Mouse (Mus musculus): ENCODE data around the gene Ptprr. TPM values are rescaled to one million over a fixed set of nuclear protein-coding genes. Genes with fewer than 3 reads are reported as not detected.
A peak's percentile ranks its signal among the peaks of the same experiment; 100 is the strongest.

Gene Ptprr
- polyA plus RNA-seq, 1 experiment from 2014 or later = 6.5 TPM

DNA sequence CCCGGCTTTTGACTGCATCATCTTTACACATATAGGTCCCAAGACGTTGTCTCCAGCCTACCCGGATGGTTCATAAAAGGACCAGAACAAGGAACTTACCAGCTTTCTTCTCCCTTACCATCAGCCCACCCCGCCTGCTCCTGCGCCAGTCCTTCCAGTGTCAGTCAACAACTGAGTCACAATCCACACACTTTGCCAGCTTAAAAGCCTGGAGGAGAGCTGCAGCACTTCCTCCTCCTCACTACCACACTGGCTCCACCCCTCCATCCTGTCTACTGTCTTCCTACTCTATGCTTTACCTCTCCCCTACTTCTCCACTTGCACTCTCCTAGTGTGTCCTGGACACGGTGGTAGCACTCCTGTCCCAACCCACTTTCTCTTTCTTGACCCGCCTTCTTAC is 80.5 kb downstream of the Ptprr start:
- DNase-seq (ENCODE audit: low spot score) (no peak), ATAC-seq (ENCODE audit: low read depth) (no peak)
- Histone ChIP-seq H3K27me3 (replicated peaks; ENCODE audit: control insufficient read depth, insufficient read depth, low read length) (no peaks in the 10 kb centered on the region), H3K4me3 (ENCODE audit: low read depth, low read length) (no peak overlapping the region), H3K9me3 (ENCODE audit: control insufficient read depth, low read length) (no peaks in the 10 kb centered on the region), H3K36me3 (ENCODE audit: control insufficient read depth, insufficient read depth, low read length) (no peaks in the 10 kb centered on the region), H3K4me2 (ENCODE audit: low read depth, low read length) (no peak overlapping the region), H3K4me1 (ENCODE audit: control insufficient read depth, insufficient read depth, low read length) (no peaks in the 10 kb centered on the region), H3K27ac (replicated peaks; ENCODE audit: low read depth, low read length) (no peak overlapping the region), H3K9ac (ENCODE audit: low read depth, low read length) (no peak overlapping the region)
- WGBS = 86% methylated on average over 7 of the region's 7 CpGs

GRCm38 (mm10) chr10:116108176-116108575 is 90.2 kb downstream of the Ptprr start:
- no peak; the same call in 1 of the 2 replicates for ATAC-seq (ENCODE audit: low read depth)
- H3K4me1 ChIP-seq (ENCODE audit: control insufficient read depth, insufficient read depth, low read length) = no peaks in the 10 kb centered on the region

DNA sequence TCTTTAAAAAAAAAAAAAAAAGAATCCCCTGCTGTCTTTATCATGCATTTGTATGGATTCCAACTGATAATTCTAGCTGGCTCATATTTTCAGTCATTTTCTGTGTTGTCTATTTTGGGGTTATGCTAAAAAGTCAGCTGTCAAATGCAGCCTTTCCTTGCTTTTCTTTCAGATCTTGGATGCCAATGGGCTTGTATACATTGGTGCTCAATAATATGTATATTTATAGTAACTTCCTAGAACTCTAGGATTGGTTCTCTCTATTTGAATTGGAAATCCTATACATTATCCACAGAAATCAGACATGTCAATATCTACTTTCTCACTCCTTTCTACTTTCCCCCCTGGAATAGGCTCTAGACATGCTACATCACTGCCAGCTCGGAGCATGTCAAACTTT is 90.7 kb downstream of the Ptprr start:
- H3K4me1 ChIP-seq (ENCODE audit: control insufficient read depth, insufficient read depth, low read length) = no peaks in the 10 kb centered on the region
- H3K27me3 ChIP-seq (replicated peaks; ENCODE audit: control insufficient read depth, insufficient read depth, low read length) = no peaks in the 10 kb centered on the region
- ATAC-seq (ENCODE audit: low read depth) (no peak), DNase-seq (ENCODE audit: low spot score) (no peak)
- H3K9ac ChIP-seq (ENCODE audit: low read depth, low read length) = no peak overlapping the region
- H3K27ac ChIP-seq (replicated peaks; ENCODE audit: low read depth, low read length) = no peak overlapping the region
- H3K4me2 ChIP-seq (ENCODE audit: low read depth, low read length) = no peak overlapping the region
- WGBS = 82% methylated on average over 1 of the region's 1 CpGs
- no peak overlapping the region for H3K4me3 ChIP-seq (ENCODE audit: low read depth, low read length)
- H3K9me3 ChIP-seq (ENCODE audit: control insufficient read depth, low read length) = no peaks in the 10 kb centered on the region; the same call in 1 of the 2 replicates
- H3K36me3 ChIP-seq (ENCODE audit: control insufficient read depth, insufficient read depth, low read length) = no peaks in the 10 kb centered on the region

More at GRCm38 (mm10) chr10:116108176-116108575, 90.2 kb downstream of the Ptprr start:
- Histone ChIP-seq H3K27ac (replicated peaks; ENCODE audit: low read depth, low read length) (no peak overlapping the region; the same call in 1 of the 2 replicates), H3K27me3 (replicated peaks; ENCODE audit: control insufficient read depth, insufficient read depth, low read length) (no peaks in the 10 kb centered on the region), H3K36me3 (ENCODE audit: control insufficient read depth, insufficient read depth, low read length) (no peaks in the 10 kb centered on the region), H3K9ac (ENCODE audit: low read depth, low read length) (no peak overlapping the region), H3K4me2 (ENCODE audit: low read depth, low read length) (0 out of 2 replicates have a peak overlapping the region, but pooled peaks have one; percentile 10), H3K4me3 (ENCODE audit: low read depth, low read length) (no peak overlapping the region), H3K9me3 (ENCODE audit: control insufficient read depth, low read length) (no peaks in the 10 kb centered on the region; the same call in 1 of the 2 replicates)
- 41% methylated on average over 4 of the region's 4 CpGs for WGBS
- DNase-seq (ENCODE audit: low spot score) = peak; percentile 85

GRCm38 (mm10) chr10:116112868-116113267 is 94.9 kb downstream of the Ptprr start:
- H3K27ac ChIP-seq (replicated peaks; ENCODE audit: low read depth, low read length) = no peak overlapping the region

GRCm38 (mm10) chr10:116113867-116114474 is 96.0 kb downstream of the Ptprr start, which contains the start of gene 4933416C03Rik:
Gene 4933416C03Rik, minus strand, starts transcription at chr10:116113917.
- Histone ChIP-seq H3K36me3 (ENCODE audit: control insufficient read depth, insufficient read depth, low read length) (no peaks in the 10 kb centered on the region), H3K4me3 (ENCODE audit: low read depth, low read length) (no peak within 1 kb of the TSS), H3K9me3 (ENCODE audit: control insufficient read depth, low read length) (no peaks in the 10 kb centered on the region; the same call in 1 of the 2 replicates), H3K27me3 (replicated peaks; ENCODE audit: control insufficient read depth, insufficient read depth, low read length) (no peaks in the 10 kb centered on the region), H3K4me2 (ENCODE audit: low read depth, low read length) (no peak within 1 kb of the TSS), H3K4me1 (ENCODE audit: control insufficient read depth, insufficient read depth, low read length) (no peaks in the 10 kb centered on the region), H3K27ac (replicated peaks; ENCODE audit: low read depth, low read length) (no peak within 1 kb of the TSS), H3K9ac (ENCODE audit: low read depth, low read length) (no peak within 1 kb of the TSS)
- 95% methylated on average over 39 of the region's 39 CpGs for WGBS
- no peak for ATAC-seq (ENCODE audit: low read depth)
- DNase-seq (ENCODE audit: low spot score) = no peak

More at GRCm38 (mm10) chr10:116112868-116113267, 94.9 kb downstream of the Ptprr start:
- Histone ChIP-seq H3K9ac (ENCODE audit: low read depth, low read length) (no peak overlapping the region), H3K4me2 (ENCODE audit: low read depth, low read length) (no peak overlapping the region), H3K9me3 (ENCODE audit: control insufficient read depth, low read length) (no peaks in the 10 kb centered on the region; the same call in 1 of the 2 replicates), H3K4me1 (ENCODE audit: control insufficient read depth, insufficient read depth, low read length) (no peaks in the 10 kb centered on the region), H3K4me3 (ENCODE audit: low read depth, low read length) (no peak overlapping the region), H3K36me3 (ENCODE audit: control insufficient read depth, insufficient read depth, low read length) (no peaks in the 10 kb centered on the region), H3K27me3 (replicated peaks; ENCODE audit: control insufficient read depth, insufficient read depth, low read length) (no peaks in the 10 kb centered on the region)
- ATAC-seq (ENCODE audit: low read depth) = no peak
- WGBS = 96% methylated on average over 11 of the region's 11 CpGs
- no peak for DNase-seq (ENCODE audit: low spot score)

DNA sequence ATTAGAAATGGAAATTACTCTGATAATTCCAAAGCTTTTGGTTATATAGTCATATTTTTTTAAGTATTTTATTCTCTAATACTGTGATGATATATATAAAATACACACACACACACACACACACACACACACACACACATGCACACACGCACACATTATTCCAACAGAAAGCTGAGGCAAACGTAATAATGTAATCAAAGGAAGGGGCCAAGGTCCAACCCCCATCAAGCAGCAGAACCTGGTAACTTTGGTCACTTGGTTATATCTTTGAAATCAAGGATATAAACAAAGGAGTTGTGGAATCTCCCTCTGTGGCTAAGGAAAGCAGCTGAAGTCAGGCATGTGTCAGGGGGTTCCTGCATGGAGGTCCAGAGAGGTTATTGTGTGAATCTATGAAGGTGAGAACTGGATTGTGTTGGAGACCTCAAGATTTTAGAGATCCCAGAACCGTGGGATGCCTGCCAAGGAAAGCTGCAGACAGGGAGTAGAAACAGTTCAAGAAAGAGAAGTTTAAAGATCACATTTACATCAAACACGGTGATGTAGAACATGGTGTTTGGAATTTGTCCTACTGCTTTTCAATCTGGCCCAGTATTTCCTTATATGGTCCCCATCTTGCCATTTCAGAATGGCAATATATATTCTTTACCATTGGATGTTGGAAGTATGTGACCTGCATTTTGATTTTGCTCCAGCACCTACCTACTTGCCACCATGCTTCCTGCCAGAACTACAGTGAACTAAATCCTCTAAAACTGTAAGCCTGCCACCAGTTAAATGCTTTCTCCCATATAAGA is 98.1 kb downstream of the Ptprr start:
- Histone ChIP-seq H3K9ac (ENCODE audit: low read depth, low read length) (no peak overlapping the region), H3K4me1 (ENCODE audit: control insufficient read depth, insufficient read depth, low read length) (no peaks in the 10 kb centered on the region), H3K36me3 (ENCODE audit: control insufficient read depth, insufficient read depth, low read length) (no peaks in the 10 kb centered on the region), H3K27me3 (replicated peaks; ENCODE audit: control insufficient read depth, insufficient read depth, low read length) (no peaks in the 10 kb centered on the region), H3K4me3 (ENCODE audit: low read depth, low read length) (no peak overlapping the region), H3K27ac (replicated peaks; ENCODE audit: low read depth, low read length) (no peak overlapping the region), H3K9me3 (ENCODE audit: control insufficient read depth, low read length) (no peaks in the 10 kb centered on the region; the same call in 1 of the 2 replicates), H3K4me2 (ENCODE audit: low read depth, low read length) (no peak overlapping the region)
- ATAC-seq (ENCODE audit: low read depth) (no peak), DNase-seq (ENCODE audit: low spot score) (no peak)
- 72% methylated on average over 4 of the region's 4 CpGs for WGBS

DNA sequence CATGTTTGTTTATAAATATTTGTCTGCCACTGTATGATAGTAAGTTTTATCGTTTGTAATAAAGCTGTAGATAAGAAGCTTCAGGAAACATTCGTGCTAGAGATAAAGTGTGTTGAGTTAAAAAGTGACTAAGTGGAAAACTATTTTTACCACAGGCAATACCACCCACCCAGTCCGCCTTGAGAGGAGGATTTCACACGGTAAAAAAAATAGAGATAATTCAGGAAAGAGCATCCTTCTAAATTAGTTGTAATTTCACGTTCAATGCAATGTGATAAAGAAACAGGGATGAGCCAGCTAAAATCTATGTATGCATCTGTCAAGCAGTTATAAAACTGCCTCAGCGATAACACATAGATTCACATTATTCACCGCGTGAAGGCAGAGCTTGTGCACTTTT is 99.0 kb downstream of the Ptprr start:
- H3K27me3 ChIP-seq (replicated peaks; ENCODE audit: control insufficient read depth, insufficient read depth, low read length) = no peaks in the 10 kb centered on the region
- H3K4me1 ChIP-seq (ENCODE audit: control insufficient read depth, insufficient read depth, low read length) = no peaks in the 10 kb centered on the region
- H3K9me3 ChIP-seq (ENCODE audit: control insufficient read depth, low read length) = no peaks in the 10 kb centered on the region; the same call in 1 of the 2 replicates
- no peak overlapping the region for H3K9ac ChIP-seq (ENCODE audit: low read depth, low read length)
- DNase-seq (ENCODE audit: low spot score) (no peak), ATAC-seq (ENCODE audit: low read depth) (no peak)
- no peaks in the 10 kb centered on the region for H3K36me3 ChIP-seq (ENCODE audit: control insufficient read depth, insufficient read depth, low read length)
- WGBS = 82% methylated on average over 8 of the region's 8 CpGs
- no peak overlapping the region for H3K4me3 ChIP-seq (ENCODE audit: low read depth, low read length)
- H3K4me2 ChIP-seq (ENCODE audit: low read depth, low read length) = no peak overlapping the region
- H3K27ac ChIP-seq (replicated peaks; ENCODE audit: low read depth, low read length) = no peak overlapping the region

- no peaks in the 10 kb centered on the region for H3K4me1 ChIP-seq (ENCODE audit: control insufficient read depth, insufficient read depth, low read length)
- no peak overlapping the region for H3K4me2 ChIP-seq (ENCODE audit: low read depth, low read length)
- no peak overlapping the region for H3K27ac ChIP-seq (replicated peaks; ENCODE audit: low read depth, low read length)
- DNase-seq (ENCODE audit: low spot score) = no peak
- no peak overlapping the region for H3K4me3 ChIP-seq (ENCODE audit: low read depth, low read length)
- H3K27me3 ChIP-seq (replicated peaks; ENCODE audit: control insufficient read depth, insufficient read depth, low read length) = no peaks in the 10 kb centered on the region
- H3K9me3 ChIP-seq (ENCODE audit: control insufficient read depth, low read length) = no peaks in the 10 kb centered on the region
- WGBS = 90% methylated on average over 2 of the region's 2 CpGs
- no peak for ATAC-seq (ENCODE audit: low read depth)
- no peak overlapping the region for H3K9ac ChIP-seq (ENCODE audit: low read depth, low read length)
- H3K36me3 ChIP-seq (ENCODE audit: control insufficient read depth, insufficient read depth, low read length) = no peaks in the 10 kb centered on the region
Observed at GRCm38 (mm10) chr10:116121463-116121862, 103.5 kb downstream of the Ptprr start.

All from embryonic facial prominence, embryonic 14.5 days (tissue).